Mouse (Mus musculus) kidney, postnatal 10 days (tissue): ENCODE measurements around the gene Fam216b.

ENCODE experiments used
- DNase-seq: peaks from one replicate; pipeline ENCODE4 v3.0.0; 2021; ENCODE audit warnings: mixed read lengths

Fam216b gene

GRCm38 (mm10) chr14:78041886-78042526, 46.8 kb downstream of the Fam216b start:
- peak; percentile 25 for DNase-seq

DNA sequence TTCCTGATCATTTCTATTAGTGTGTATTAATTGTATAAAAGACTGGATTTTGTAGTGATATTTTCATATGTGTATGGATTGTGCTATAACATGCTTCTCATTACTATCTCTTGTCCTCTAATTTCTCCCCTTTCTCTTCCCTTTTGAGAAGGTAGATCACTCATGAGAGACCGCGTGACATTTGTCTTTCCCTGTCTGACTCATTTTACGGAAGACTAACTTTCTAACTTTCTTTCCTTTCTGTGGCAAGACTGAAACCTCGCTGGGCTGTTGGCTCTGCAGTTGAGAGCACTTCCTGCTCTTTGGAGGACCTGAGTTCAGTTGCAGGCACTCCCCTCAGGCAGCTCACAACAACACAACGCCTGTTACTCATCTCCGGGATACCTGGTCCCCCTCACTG, 48.2 kb downstream of the Fam216b start:
- no peak for DNase-seq

DNA sequence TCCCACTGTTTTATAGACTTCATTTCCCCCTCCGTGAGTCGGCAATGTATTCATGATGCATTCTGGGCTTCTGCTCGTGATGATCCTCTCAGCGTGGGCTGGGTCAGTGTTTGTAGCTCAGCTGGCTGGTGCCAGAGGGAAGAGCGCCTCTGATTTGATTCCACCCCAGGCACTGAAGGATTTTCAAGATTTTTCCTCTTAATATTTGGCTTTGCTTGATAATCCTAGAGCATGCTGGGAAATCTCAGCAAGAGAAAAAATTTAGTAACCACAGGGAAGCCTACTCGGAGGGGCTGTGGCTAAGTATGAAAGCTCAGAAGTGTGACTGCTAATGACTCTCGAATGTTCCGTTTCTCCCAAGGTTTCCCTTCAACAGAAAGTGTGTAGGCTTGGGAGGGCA, 49.9 kb downstream of the Fam216b start:
- DNase-seq: no peak
